Mouse (Mus musculus): ENCODE data around the gene Desi2.
A peak's percentile ranks its signal among the peaks of the same experiment; 100 is the strongest.
"Not testable (repeated sequence)": the region's sequence is repeated elsewhere in the genome, so short reads cannot be mapped to it uniquely, and the experiment has no call there.

Desi2 gene

DNA sequence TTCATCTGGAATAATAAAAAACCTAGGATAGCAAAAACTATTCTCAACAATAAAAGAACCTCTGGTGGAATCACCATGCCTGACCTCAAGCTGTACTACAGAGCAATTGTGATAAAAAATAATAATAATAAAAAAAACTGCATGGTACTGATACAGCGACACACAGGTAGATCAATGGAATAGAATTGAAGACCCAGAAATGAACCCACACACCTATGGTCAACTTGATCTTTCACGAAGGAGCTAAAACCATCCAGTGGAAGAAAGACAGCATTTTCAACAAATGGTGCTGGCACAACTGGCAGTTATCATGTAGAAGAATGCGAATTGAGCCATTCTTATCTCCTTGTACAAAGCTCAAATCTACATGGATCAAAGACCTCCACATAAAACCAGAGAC, 78.2 kb downstream of the Desi2 start:
- not testable (repeated sequence) for DNase-seq

DNA sequence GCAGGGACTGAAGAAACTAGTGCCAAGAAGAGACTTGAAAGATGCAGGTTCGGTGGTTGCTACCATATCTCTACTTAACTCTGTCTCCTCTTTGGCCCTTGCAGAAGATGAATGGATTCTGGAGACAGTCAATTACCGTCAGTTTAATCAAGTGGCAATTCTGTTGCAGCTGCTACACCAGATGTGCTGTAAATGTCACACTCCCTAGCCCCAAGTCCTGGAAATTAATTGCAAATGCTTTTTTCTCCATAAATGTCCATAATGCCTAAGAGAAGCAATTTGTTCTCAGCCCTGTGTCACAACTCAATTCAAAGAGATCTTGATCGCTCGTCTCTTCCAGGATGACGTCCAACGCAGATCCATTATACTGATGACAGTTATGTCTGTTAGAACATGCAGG, 83.4 kb downstream of the Desi2 start:
- DNase-seq = no peak

DNA sequence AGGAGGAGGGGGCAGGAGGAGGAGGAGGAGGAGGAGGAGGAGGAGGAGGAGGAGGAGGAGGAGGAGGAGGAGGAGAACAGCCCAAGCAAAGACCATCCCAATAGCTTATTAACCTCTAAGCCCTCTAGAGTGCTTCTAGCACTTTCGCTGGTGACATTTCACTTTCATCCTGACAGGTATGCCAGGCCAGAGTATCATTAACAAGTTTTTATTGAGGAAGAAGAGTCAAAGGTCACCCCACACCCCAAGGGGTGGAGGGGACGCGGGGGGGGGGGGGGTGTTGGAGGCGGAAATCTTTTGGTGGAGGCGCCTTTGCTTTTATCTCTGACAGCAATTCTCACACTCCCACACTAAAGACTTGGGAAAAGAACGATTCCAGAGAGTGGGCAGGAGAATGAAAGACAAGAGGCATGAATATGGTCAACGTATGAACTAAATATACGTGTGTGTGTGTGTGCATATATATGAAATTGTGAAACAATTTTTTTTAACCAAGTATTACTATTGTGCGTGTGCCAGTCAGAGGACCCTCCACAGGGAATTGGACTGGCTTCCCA, 88.0 kb downstream of the Desi2 start:
- no peak for DNase-seq

DNA sequence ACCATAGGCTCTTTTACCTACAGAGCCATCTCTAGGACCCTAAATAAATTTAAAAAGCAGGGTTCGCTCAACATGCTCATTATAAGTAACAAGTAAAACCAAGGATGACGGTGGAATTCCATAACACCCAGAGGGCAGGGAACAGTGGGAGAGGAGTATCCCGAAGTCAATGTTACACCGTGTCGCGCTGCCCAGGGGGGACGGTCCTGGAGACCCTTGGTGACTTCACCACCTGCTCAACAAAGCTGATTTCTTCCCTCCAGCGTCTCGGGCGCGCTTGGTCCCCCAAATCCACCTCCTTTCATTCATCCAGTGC, 88.5 kb downstream of the Desi2 start:
- DNase-seq = no peak

DNA sequence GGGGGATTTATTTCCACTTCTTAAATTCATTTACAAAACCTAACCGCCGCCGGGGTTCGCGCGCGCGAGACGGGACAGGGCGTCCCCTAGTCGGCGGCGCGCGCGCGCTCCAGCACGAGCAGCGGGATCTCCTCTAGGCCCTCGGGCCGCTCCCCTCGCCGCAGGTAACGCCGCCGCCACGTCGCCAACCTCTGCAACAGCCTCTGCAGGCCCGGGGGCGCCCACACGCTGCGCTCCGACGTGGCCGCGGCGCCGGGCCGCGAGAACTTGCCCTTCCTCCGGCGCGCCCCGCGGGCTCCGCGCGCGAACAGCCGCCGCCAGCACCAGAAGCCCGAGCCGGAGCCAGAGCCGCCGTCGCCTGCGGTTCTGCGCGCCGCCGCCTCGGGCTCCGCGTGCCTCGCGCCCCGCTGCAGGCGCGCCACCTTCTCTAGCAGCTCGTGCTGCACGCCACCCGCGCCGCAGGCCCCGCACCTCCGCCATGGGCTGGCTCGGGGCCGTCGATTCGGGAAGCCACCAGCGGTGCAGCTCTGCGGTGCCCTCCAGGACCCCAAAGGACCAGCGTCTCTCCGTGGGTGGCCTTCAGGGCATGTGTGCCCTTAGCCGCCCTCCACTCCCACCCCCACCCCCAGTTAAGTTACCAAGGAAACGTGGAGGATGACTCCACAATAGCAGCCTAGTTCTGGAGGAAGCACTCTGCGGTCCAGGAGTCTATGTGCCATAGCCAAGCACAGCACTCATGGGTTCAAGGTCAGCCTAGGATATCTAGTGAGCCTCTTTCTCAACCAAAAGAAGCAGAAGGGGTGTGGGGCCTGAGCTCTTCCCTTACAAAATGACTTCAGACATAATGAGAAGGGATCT, 89.1 kb downstream of the Desi2 start:
- peak; percentile 87 for DNase-seq

DNA sequence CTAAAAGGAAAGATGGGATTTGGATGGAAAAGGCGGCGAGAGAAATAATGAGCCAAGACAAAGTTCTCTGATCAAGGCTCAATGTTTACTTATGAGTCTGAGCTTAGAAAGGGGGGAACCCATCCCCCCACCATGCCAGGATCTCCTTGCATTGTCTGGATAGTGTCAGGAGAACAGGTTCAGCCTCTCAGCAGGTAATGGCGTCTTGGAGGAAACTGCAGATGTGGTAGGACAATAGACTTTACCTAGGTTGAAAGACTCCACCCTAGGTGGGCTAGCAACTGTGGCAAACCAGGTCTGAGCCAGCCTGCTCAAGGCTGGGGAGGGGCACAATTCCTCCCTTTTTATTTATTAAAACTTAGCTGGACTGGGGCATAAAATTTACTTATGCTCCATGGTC, 96.1 kb downstream of the Desi2 start:
- not testable (repeated sequence) for DNase-seq

DNA sequence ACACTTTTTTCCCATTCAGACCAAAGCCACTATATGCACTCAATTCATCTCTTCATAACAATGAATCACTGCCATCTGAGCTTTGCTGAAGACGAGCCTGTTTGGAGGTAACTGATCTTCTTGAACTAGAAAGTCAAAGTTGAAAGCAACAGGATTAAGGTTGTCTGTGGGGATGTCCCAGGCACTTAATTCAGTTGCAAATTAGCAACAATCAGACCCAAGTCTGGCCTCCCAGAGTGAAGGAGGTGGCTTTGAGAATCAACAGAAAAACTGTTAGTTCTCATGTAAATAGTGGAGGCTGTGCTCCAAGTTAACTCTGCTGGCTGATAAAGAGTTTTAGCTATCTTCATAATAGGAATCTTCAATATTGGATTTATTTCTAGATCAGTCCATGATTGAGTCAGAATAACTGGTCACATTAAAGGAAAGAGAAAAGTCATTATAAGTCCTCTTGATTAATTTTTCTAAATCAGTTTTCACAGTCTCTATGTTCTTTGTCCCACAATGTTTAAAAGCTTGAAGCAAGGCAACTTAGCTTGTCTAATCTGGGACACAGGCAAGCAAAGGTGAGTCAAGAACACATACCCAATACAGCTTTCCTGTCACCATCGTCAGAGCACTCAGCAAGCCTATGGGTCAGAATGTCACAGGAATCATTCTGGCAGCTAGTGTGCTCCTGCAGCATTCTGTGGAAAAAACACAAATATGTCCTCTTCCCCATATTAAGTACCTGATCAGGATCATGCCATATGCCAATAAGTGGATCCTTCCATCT, 96.9 kb downstream of the Desi2 start:
- no peak for DNase-seq

DNA sequence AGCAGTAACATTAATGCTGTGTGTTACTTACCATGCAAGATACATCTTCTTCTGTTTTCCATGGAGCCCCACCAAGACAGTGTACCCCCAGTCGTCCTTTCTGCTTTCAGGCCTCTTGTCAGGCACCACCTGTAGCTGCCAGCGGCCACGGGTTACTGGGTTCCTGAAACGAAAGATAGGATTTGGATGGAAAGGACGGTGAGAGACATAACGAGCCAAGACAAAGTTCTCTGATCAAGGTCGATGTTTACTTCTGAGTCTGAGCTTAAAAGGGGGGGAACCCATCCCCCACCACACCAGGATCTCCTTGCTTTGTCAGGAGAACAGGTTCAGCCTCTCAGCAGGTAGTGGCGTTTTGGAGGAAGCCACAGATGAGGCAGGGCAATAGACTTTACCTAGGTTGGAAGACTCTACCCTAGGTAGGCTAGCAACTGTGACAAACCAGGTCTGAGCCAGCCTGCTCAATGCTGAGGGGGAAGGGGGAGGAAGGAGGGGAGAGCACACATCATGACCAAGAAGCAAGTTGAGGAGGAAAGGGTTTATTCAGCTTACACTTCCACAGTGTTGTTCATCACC, 100.5 kb downstream of the Desi2 start:
- no peak for DNase-seq

DNA sequence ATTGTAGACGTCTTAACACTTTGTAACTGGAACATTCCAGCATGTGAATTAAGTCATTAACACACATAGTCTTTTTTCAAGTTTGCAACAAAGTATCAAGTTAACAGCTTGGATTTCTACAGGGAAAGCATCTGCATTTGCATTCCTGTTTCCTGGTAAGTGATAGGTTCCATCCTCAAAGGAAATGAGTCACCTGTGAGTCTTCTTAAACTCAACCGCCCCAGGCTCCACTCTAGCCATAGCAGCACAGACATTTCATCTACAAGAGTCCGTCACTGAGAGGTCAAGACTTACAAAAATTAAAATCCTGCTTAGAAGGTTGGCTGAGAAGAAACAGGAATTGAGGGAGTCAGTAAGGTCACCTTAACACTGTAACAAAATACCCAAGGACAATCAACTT, 104.5 kb downstream of the Desi2 start:
- DNase-seq = no peak

DNA sequence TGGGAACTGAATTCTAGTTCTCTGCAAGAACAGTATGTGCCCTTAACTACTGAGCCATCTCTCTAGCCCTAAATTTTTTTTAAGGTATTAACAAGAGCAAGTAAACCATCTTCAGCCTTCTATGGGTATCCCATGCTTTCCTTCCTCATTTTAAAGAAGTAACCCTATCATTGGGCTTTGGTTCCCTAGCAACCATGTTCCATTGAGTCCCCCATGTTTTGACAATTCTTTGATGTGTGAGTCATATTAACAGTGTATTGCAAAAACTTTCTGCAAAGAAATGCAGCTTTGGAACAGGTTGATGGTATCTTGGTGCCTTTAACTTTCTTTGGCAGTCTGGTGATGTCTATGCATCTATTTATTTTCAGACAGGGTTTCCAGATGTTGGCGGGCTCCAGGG, 106.8 kb downstream of the Desi2 start:
- DNase-seq = no peak

DNA sequence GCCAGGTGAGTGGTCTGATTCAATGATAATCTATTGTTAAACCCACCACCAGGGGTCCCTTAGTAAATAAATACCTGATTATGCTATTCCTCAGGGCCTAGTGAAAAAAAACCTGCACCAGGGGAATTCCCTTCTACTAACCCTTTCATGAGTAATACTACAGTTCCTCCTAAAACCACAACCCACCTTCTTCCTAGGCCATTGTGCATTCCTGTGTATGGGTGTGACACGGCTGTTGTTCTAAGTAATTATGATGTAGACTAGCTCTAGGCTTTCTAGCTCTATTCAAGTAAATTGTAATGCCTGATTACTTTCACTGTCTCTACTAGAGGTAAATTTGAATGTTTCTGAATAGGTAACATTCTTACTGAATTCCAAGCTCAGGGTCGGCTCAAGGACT, 114.0 kb downstream of the Desi2 start:
- not testable (repeated sequence) for DNase-seq

DNA sequence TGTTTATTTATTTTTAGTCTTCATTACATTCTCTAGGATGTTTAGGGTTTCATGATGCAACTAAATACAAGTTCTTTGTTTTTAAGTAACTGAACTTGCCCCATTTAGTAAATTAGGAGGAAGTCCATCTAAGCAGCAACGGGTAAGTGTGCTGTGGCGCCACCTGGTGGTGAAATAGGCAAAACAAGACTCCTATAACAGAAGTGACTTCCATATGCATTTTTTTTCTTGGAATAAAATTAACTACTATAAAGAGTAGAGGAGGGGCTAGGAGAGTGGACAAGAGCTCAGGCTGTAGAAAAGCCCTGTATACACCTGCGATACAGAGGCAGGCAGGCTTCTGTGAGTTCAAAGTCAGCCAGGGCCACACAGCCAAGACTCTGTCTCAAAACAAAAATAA, 116.2 kb downstream of the Desi2 start:
- DNase-seq = peak; percentile 79

Measured in embryo, embryonic 11 days (tissue).